10 mouse cellular contexts compared by ENCODE assay signal in genomic region chr3:96813591-96814244, GRCm38 (mm10). TPM values are rescaled to one million over a fixed set of nuclear protein-coding genes. Genes with fewer than 3 reads are reported as not detected.
DNase-seq lines count a peak whose midpoint lies in the region; ATAC-seq lines count a peak whose summit lies in the region.
"Had no signal": no experiment of that assay in that cellular context is flagged by ENCODE, and none has a peak within 500 bp of the region (broad histone marks: within the 10 kb centered on the region; RNA-seq: fewer than 3 reads in every experiment).

No protein-coding gene starts in this region.

- H3K27me3 ChIP-seq in heart, embryonic 15.5 days, result peaks cover 5% of the 10 kb centered on the region; the same call in 1 of the 2 replicates
- no peaks in the 10 kb centered on the region for H3K27me3 ChIP-seq in kidney, embryonic 16.5 days (ENCODE audit: insufficient read depth, low read length)
- H3K27me3 ChIP-seq: neural tube, embryonic 12.5 days had no signal

- no peaks in the 10 kb centered on the region for H3K9me3 ChIP-seq in heart, embryonic 15.5 days (replicated peaks)
- no peaks in the 10 kb centered on the region; the same call in 1 of the 2 replicates for H3K9me3 ChIP-seq in kidney, embryonic 16.5 days (ENCODE audit: low read length)
- H3K9me3 ChIP-seq: neural tube, embryonic 12.5 days had no signal

- H3K9ac ChIP-seq in heart, embryonic 15.5 days, result 0 out of 2 replicates have a peak overlapping the region, but pooled peaks have one; percentile 17
- no peak overlapping the region for H3K9ac ChIP-seq in kidney, embryonic 16.5 days (replicated peaks; ENCODE audit: low read length)
- H3K9ac ChIP-seq: neural tube, embryonic 12.5 days had no signal

- no peak for DNase-seq in heart, postnatal 25 days (ENCODE audit: low spot score)
- DNase-seq in MEL-GATA-1-ER (ENCODE audit: extremely low read depth, low read depth), result peak; percentile 64
- peak; percentile 73 for DNase-seq in lung, postnatal 36 days
- DNase-seq in gastrocnemius, postnatal 4 days (ENCODE audit: low spot score in 2 of 2), result no peak
- DNase-seq in cerebellum, postnatal 10 days, result no peak
- no peak for DNase-seq in gastrocnemius, adult 8-10 months (ENCODE audit: low spot score in 2 of 2)

- intact Hi-C loops in heart, postnatal 25 days (cut with DNase I), result loop anchor here (5.0 kb wide), 1 partner anchor 76 kb away; no protein-coding TSS in a partner anchor

- H3K4me3 ChIP-seq in heart, embryonic 15.5 days, result peak overlapping the region; percentile 26
- no peak overlapping the region for H3K4me3 ChIP-seq in kidney, embryonic 16.5 days (ENCODE audit: low read length)
- H3K4me3 ChIP-seq: neural tube, embryonic 12.5 days had no signal

- 33% methylated on average over 7 of the region's 7 CpGs for WGBS in heart, embryonic 15.5 days
- 59% methylated on average over 7 of the region's 7 CpGs for WGBS in kidney, embryonic 16.5 days

- ATAC-seq in heart, embryonic 15.5 days (replicated peaks; ENCODE audit: insufficient number of reproducible peaks, insufficient read depth, low FRiP score, low read depth), result peak; percentile 25
- peak; percentile 59 for ATAC-seq in kidney, embryonic 16.5 days (ENCODE audit: low FRiP score, low TSS enrichment)

- H3K4me1 ChIP-seq in heart, embryonic 15.5 days (replicated peaks), result peaks cover 15% of the 10 kb centered on the region
- H3K4me1 ChIP-seq in kidney, embryonic 16.5 days (ENCODE audit: insufficient read depth, low read length), result peaks cover 11% of the 10 kb centered on the region; the same call in 1 of the 2 replicates
- H3K4me1 ChIP-seq: neural tube, embryonic 12.5 days had no signal

- peak overlapping the region; percentile 55 for H3K4me2 ChIP-seq in heart, embryonic 15.5 days
- peak overlapping the region; percentile 7; the same call in 1 of the 2 replicates for H3K4me2 ChIP-seq in kidney, embryonic 16.5 days (replicated peaks; ENCODE audit: low read depth, low read length)
- H3K4me2 ChIP-seq: neural tube, embryonic 12.5 days had no signal

- no peak overlapping the region for H3K27ac ChIP-seq in heart, embryonic 15.5 days
- no peak overlapping the region for H3K27ac ChIP-seq in kidney, embryonic 16.5 days (ENCODE audit: low read length)
- H3K27ac ChIP-seq: neural tube, embryonic 12.5 days had no signal

- no peaks in the 10 kb centered on the region for H3K36me3 ChIP-seq in heart, embryonic 15.5 days
- no peaks in the 10 kb centered on the region for H3K36me3 ChIP-seq in kidney, embryonic 16.5 days (ENCODE audit: insufficient read depth, low read length)
- H3K36me3 ChIP-seq: neural tube, embryonic 12.5 days had no signal

RNA-seq across cellular contexts. Expression of gene Pdzk1, which starts 15.4 kb away (rescaled TPM):
- polyA plus RNA-seq in heart, embryonic 15.5 days (2015; fragmentation: Nextera tagmentation; extraction: Ambion mirVana), result 0.38 TPM in 1 of 2 replicates, not detected in the other
- total RNA-seq in heart, postnatal 25 days (2021), result not detected
- 224 and 245 TPM in 2 replicates for polyA plus RNA-seq in kidney, embryonic 16.5 days (2015; fragmentation: Nextera tagmentation; extraction: Ambion mirVana)
- under 1 TPM in 1 of 2 experiments, not detected in 1; 0.21 TPM for total RNA-seq in gastrocnemius, postnatal 4 days (2021)
- total RNA-seq in gastrocnemius, adult 8-10 months (2022), result not detected
- polyA plus RNA-seq: neural tube, embryonic 12.5 days had no signal

RNA-seq across cellular contexts. Expression of gene Cd160, which starts 15.4 kb away (rescaled TPM):
- polyA plus RNA-seq in heart, embryonic 15.5 days (2015; fragmentation: Nextera tagmentation; extraction: Ambion mirVana), result 0.60 and 4.0 TPM in 2 replicates
- total RNA-seq in heart, postnatal 25 days (2021), result not detected
- 0.12 TPM in 1 of 2 replicates, not detected in the other for polyA plus RNA-seq in kidney, embryonic 16.5 days (2015; fragmentation: Nextera tagmentation; extraction: Ambion mirVana)
- total RNA-seq in gastrocnemius, postnatal 4 days (2021), result not detected
- not detected for total RNA-seq in gastrocnemius, adult 8-10 months (2022)
- polyA plus RNA-seq: testis, adult 2 months had no signal

Comparison
In these comparisons a context has a peak if more than half of its experiments do, and no peak if none do; other contexts are left out.
1. DNase-seq: peak in MEL-GATA-1-ER (single experiment) and lung, postnatal 36 days (single experiment); none in heart, postnatal 25 days (single experiment), gastrocnemius, postnatal 4 days (0 of 2), cerebellum, postnatal 10 days (0 of 2) and gastrocnemius, adult 8-10 months (0 of 2).